Mouse (Mus musculus) liver, postnatal 0 days (tissue): ENCODE measurements around the gene Pard3b.

Experiments used
- CTCF ChIP-seq: sonication (generic); IDR thresholded peaks from 2 replicates; pipeline ENCODE4 v1.5.1; 2016; ENCODE audit warnings: antibody characterized with exemption, low read depth
- EP300 ChIP-seq: IDR thresholded peaks from 2 replicates; pipeline ENCODE4 v1.6.1; 2016; ENCODE audit warnings: antibody characterized with exemption, low read depth, mild to moderate bottlenecking

GRCm38 (mm10) chr1:62159592-62159991 is 521.0 kb downstream of the Pard3b start:
- TF ChIP-seq CTCF, result no peak
- no peak for TF ChIP-seq EP300
